Mouse (Mus musculus) retina, adult 2 months (tissue): ENCODE results near the gene Aadacl3.

ENCODE experiments used
- DNase-seq: peaks from one replicate; pipeline ENCODE4 v3.0.0-alpha.2; 2012; ENCODE audit warnings: low read depth, low spot score

The Aadacl3 gene

DNA sequence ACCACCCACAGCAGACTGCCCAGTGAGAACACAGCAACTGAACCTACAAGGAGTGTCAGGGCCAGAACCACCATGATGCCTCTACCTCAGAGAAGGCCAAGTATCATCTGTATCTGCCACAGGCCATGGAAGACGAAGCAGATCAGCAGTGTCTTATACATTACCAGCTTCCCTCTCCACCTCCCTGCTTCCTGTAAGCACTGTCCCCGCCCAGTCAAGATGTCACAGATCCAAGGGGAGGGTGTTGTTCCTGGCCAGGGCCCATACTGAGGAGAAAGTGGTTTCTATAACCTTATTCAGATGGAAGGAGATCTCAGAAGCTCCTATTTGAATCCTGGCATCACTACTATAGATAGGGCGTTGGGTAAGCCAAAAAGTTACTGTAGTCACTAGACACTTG is at the start of gene Aadacl3:
TSS of gene Aadacl3 (minus strand) at position 101 of the 400 bp plus-strand sequence.
- no peak for DNase-seq

GRCm38 (mm10) chr4:144506518-144506917 is 43.0 kb upstream of the Aadacl3 start:
- no peak for DNase-seq

DNA sequence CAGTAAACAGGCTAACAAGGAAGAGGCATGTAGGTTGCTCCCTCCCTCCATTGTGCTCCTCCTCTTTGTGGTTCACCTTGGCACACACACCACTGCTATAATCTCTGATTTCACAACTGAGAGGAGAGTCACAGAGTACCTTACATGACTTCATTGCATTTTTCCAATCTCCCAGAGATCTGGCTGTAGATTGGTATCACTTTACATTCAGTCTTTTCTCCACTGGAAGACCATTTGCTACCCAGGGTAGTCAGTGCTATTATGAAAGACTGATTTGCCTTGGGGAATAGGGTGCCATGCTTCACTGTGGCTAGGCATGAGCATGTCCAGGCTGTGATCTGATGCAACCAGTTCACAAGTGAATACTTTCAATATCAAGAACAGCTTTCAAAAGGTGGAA is 29.8 kb upstream of the Aadacl3 start:
- DNase-seq, result no peak

DNA sequence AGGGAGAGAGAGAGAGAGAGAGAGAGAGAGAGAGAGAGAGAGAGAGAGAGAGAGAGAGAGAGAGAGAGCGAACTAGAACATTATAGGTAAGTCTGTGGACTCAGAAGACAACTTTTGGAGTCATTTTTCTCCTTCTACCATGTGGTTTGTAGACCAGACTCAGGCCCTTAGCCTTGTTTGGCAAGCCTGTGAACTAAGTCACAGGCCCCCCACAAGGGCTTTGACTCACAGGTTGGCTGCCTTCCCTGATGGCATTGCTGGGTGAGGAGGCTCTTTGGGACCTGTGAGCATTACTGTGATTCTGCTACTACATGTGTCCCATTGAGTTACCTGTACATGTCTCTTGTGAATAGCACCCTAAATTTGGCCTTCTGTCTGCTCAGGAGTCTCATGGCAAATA is 4.5 kb upstream of the Aadacl3 start:
- DNase-seq, result no peak

DNA sequence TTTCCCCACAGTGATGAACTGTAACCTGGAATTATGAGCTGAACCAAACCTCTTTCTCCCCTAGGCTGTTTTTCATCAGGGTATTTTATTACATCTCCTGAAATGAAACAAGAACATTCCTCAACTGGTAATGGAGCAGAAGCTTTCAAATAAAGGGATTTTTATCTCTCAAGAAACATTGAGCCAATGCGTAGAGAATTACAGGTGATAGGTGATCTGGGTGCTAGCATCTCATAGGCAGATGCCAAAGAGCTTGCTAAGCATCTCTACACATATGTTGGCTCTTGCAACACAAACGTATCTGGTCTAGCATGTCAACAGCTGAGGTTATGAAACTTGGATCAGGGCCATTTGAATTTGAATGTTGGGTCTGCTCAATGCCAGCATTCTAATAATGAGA is 1.6 kb upstream of the Aadacl3 start:
- DNase-seq, result no peak

- no peak for DNase-seq
Measured at GRCm38 (mm10) chr4:144453217-144453616, 10.3 kb downstream of the Aadacl3 start, which contains the start of gene Gm9944. Gene Gm9944 (minus strand): TSS chr4:144453317.

DNA sequence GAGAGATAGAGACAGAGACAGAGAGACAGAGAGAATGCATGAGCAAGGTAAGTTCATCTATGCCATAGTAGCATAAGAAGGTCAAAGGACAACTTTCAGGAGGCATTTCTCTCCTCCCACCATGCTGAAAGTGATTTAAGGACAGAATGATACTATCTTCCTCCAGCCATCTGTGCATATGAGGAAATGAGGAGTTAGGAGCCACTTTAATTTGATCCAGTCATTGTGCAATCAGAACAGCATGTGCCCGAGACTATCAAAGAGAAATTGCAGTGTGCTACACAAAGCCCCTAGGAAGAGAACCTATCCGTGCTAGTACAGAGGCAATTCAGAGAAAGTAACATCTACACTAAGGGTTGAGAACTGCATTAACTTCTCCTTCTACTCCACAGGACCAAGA is 15.0 kb downstream of the Aadacl3 start:
- no peak for DNase-seq

GRCm38 (mm10) chr4:144441582-144441981 is 22.0 kb downstream of the Aadacl3 start:
- DNase-seq, result no peak

DNA sequence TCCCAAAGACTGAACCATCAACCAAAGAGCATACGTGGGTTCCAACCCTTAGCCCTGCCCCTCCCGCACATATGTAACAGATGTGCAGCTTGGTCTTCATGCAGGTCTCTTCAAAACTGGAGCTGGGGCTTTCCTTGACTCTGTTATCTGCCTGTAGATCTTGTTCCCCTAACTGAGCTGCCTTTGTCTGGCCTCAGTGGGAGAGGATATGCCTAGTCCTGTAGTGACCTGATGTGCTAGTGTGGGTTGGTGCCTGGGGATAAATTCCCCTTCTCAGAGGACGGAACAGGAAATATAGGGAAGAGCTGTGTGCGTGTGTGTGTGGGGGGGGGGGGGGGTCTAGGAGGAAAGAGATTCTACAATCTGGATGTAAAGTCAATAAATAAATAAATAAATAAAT is 22.5 kb downstream of the Aadacl3 start:
- no peak for DNase-seq

GRCm38 (mm10) chr4:144438672-144439071 is 24.9 kb downstream of the Aadacl3 start, which contains the start of gene 1700012P22Rik:
Gene 1700012P22Rik (minus strand): TSS chr4:144438772.
- no peak for DNase-seq

DNA sequence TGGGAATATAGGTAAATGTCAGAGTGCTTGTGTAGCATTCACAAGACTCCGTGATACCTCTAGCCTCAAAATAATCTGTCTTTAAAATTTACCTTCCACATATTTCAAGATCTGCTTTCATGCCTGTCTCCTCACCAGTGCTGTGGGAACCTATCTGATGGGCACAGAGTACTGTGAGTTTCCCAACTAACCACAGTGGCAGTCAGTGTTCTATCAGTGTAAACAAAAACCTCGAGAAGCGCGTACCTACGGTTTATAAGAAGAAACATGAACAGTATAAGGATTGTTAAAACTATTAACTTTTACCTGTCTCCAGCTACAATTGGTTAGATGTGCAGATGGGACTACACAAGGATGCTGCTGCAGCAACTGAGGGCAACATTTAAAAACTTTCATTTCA is 30.3 kb downstream of the Aadacl3 start:
- no peak for DNase-seq

GRCm38 (mm10) chr4:144430723-144431122 is 32.8 kb downstream of the Aadacl3 start:
- DNase-seq, result no peak

- DNase-seq, result no peak
Measured at GRCm38 (mm10) chr4:144428868-144429267, 34.7 kb downstream of the Aadacl3 start.

DNA sequence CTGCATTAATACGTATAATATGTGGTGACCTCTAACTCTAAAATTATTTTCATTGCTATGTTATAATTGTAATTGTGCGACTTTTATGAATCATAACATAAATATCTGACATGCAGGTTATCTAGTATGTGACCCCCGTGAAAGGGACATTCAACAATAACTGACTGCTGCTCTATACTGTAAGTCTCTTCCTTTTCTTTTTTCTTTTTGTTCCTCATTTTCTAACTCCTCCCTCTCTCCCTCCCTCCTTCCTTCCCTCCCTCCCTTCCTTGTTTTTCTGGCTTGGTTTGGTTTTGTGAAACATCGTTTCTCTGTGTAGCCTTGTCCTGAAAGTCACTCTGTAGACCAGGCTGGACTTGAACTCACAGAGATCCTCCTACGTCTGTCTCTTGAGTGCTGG is 39.0 kb downstream of the Aadacl3 start:
- no peak for DNase-seq

DNA sequence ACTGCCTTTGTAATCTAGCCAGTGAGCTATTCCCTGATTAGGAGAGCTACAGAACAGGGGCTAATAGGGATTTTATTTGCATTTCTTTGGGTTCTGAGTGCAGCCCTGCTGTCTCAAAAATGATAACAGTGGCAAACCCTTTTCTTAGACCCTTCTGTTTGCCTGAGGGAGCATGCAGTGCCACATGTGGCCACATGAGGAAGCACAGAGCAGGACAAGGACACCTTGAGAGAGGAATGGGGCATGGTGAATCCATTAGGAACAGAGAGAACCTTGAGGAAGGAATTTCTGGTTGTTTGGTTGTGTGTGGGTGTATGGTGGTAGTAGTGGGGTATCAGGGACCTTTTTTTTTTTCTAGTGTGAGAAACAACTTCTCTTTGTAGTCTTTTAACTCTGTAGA is 42.9 kb downstream of the Aadacl3 start:
- DNase-seq, result no peak

- no peak for DNase-seq
Measured at GRCm38 (mm10) chr4:144408290-144408689, 55.3 kb downstream of the Aadacl3 start, which contains the start of gene Pramef12. Gene Pramef12 (minus strand): TSS chr4:144408464.

GRCm38 (mm10) chr4:144406261-144406660 is 57.3 kb downstream of the Aadacl3 start:
- DNase-seq, result no peak

GRCm38 (mm10) chr4:144404456-144405086 is 59.0 kb downstream of the Aadacl3 start:
- DNase-seq, result no peak
